7 mouse cellular contexts compared by ENCODE assay signal in genomic region chr5:121948302-121949049, GRCm38 (mm10).
DNase-seq lines count a peak whose midpoint lies in the region; ATAC-seq and TF ChIP-seq lines count a peak whose summit lies in the region.

No protein-coding gene starts in this region.

- H3K4me2 ChIP-seq in forebrain, embryonic 11.5 days (ENCODE audit: low read depth, low read length, severe bottlenecking) = peak overlapping the region; percentile 61
- peak overlapping the region; percentile 47 for H3K4me2 ChIP-seq in hindbrain, embryonic 14.5 days (replicated peaks)
- H3K4me2 ChIP-seq in limb, embryonic 14.5 days (replicated peaks; ENCODE audit: low read depth, low read length, severe bottlenecking) = peak overlapping the region; percentile 61
- peak overlapping the region; percentile 57 for H3K4me2 ChIP-seq in neural tube, embryonic 11.5 days (ENCODE audit: low read depth)

- ATAC-seq in forebrain, embryonic 11.5 days (replicated peaks; ENCODE audit: low FRiP score) = peak; percentile 79
- ATAC-seq in hindbrain, embryonic 14.5 days (ENCODE audit: low FRiP score) = peak; percentile 72
- peak; percentile 91 for ATAC-seq in limb, embryonic 14.5 days (ENCODE audit: low FRiP score, low read depth)
- peak; percentile 83 for ATAC-seq in neural tube, embryonic 11.5 days (ENCODE audit: insufficient read depth, low FRiP score, low TSS enrichment)

- peak overlapping the region; percentile 62; the same call in 1 of the 2 replicates for H3K27ac ChIP-seq in forebrain, embryonic 11.5 days (ENCODE audit: low read depth, low read length)
- peak overlapping the region; percentile 86 for H3K27ac ChIP-seq in hindbrain, embryonic 14.5 days
- H3K27ac ChIP-seq in limb, embryonic 14.5 days (replicated peaks; ENCODE audit: low read depth, low read length) = peak overlapping the region; percentile 55; the same call in 1 of the 2 replicates
- H3K27ac ChIP-seq in neural tube, embryonic 11.5 days (ENCODE audit: low read depth, low read length) = peak overlapping the region; percentile 80

- TF ChIP-seq POLR2A in limb, embryonic 14.5 days (IDR thresholded peaks at IDR 0.05; ENCODE audit: borderline replicate concordance, extremely low read depth, insufficient read depth, insufficient read length) = no peak

- 5% methylated on average over 44 of the region's 44 CpGs for WGBS in forebrain, embryonic 11.5 days
- WGBS in hindbrain, embryonic 14.5 days = 3% methylated on average over 44 of the region's 44 CpGs
- WGBS in limb, embryonic 14.5 days = under 1% methylated on average over 44 of the region's 44 CpGs
- 2% methylated on average over 44 of the region's 44 CpGs for WGBS in neural tube, embryonic 11.5 days

- H3K4me3 ChIP-seq in forebrain, embryonic 11.5 days (ENCODE audit: low read depth, low read length) = peak overlapping the region; percentile 24
- peak overlapping the region; percentile 8 for H3K4me3 ChIP-seq in hindbrain, embryonic 14.5 days (replicated peaks; ENCODE audit: low read length)
- H3K4me3 ChIP-seq in limb, embryonic 14.5 days (replicated peaks; ENCODE audit: low read length) = peak overlapping the region; percentile 32
- H3K4me3 ChIP-seq in neural tube, embryonic 11.5 days (ENCODE audit: low read depth, low read length) = peak overlapping the region; percentile 20

- DNase-seq in R1 (ENCODE audit: low read depth, low spot score) = peak; percentile 34
- DNase-seq in brain, adult 2 months (ENCODE audit: low read depth, low spot score) = peak; percentile 60
- peak; percentile 85 for DNase-seq in forebrain, embryonic 11.5 days (ENCODE audit: low spot score)
- DNase-seq in hindbrain, embryonic 14.5 days (ENCODE audit: low spot score) = peak; percentile 85
- peak; percentile 88 for DNase-seq in limb, embryonic 14.5 days (ENCODE audit: low spot score)
- DNase-seq in neural tube, embryonic 11.5 days (ENCODE audit: low spot score) = peak; percentile 89
- no peak for DNase-seq in spleen, adult 18-20 months

- H3K9ac ChIP-seq in forebrain, embryonic 11.5 days (ENCODE audit: low read length) = peak overlapping the region; percentile 44
- peak overlapping the region; percentile 45 for H3K9ac ChIP-seq in hindbrain, embryonic 14.5 days
- H3K9ac ChIP-seq in limb, embryonic 14.5 days (ENCODE audit: low read depth, low read length, severe bottlenecking) = peak overlapping the region; percentile 46
- peak overlapping the region; percentile 44 for H3K9ac ChIP-seq in neural tube, embryonic 11.5 days (ENCODE audit: low read length)

- H3K9me3 ChIP-seq in forebrain, embryonic 11.5 days (ENCODE audit: control insufficient read depth, low read length) = no peaks in the 10 kb centered on the region
- no peaks in the 10 kb centered on the region for H3K9me3 ChIP-seq in hindbrain, embryonic 14.5 days (ENCODE audit: control insufficient read depth, low read length)
- no peaks in the 10 kb centered on the region for H3K9me3 ChIP-seq in limb, embryonic 14.5 days (ENCODE audit: control insufficient read depth, low read length)
- no peaks in the 10 kb centered on the region for H3K9me3 ChIP-seq in neural tube, embryonic 11.5 days (ENCODE audit: control insufficient read depth, low read length)

- no peaks in the 10 kb centered on the region for H3K36me3 ChIP-seq in forebrain, embryonic 11.5 days (ENCODE audit: control insufficient read depth, insufficient read depth, low read length)
- H3K36me3 ChIP-seq in hindbrain, embryonic 14.5 days (replicated peaks; ENCODE audit: control insufficient read depth, insufficient read depth) = no peaks in the 10 kb centered on the region
- H3K36me3 ChIP-seq in limb, embryonic 14.5 days (ENCODE audit: control insufficient read depth, insufficient read depth, low read length) = no peaks in the 10 kb centered on the region
- H3K36me3 ChIP-seq in neural tube, embryonic 11.5 days (ENCODE audit: control insufficient read depth, insufficient read depth, low read length) = no peaks in the 10 kb centered on the region

- H3K4me1 ChIP-seq in forebrain, embryonic 11.5 days (replicated peaks; ENCODE audit: control insufficient read depth, insufficient read depth, low read length) = peaks cover 11% of the 10 kb centered on the region; the same call in 1 of the 2 replicates
- H3K4me1 ChIP-seq in hindbrain, embryonic 14.5 days (replicated peaks; ENCODE audit: control insufficient read depth, insufficient read depth, low read length) = peaks cover 39% of the 10 kb centered on the region
- H3K4me1 ChIP-seq in limb, embryonic 14.5 days (ENCODE audit: control insufficient read depth, insufficient read depth, low read length) = peaks cover 16% of the 10 kb centered on the region
- peaks cover 29% of the 10 kb centered on the region for H3K4me1 ChIP-seq in neural tube, embryonic 11.5 days (ENCODE audit: control insufficient read depth, insufficient read depth, low read length)

- H3K27me3 ChIP-seq in forebrain, embryonic 11.5 days (ENCODE audit: control insufficient read depth, insufficient read depth, low read length) = no peaks in the 10 kb centered on the region
- H3K27me3 ChIP-seq in hindbrain, embryonic 14.5 days (ENCODE audit: control insufficient read depth, insufficient read depth, low read length) = no peaks in the 10 kb centered on the region
- H3K27me3 ChIP-seq in limb, embryonic 14.5 days (ENCODE audit: control insufficient read depth, insufficient read depth, low read length) = no peaks in the 10 kb centered on the region
- H3K27me3 ChIP-seq in neural tube, embryonic 11.5 days (ENCODE audit: control insufficient read depth, insufficient read depth, low read length) = no peaks in the 10 kb centered on the region

Comparison
In these comparisons a context has a peak if more than half of its experiments do, and no peak if none do; other contexts are left out.
1. DNase-seq: peak in R1 (single experiment), brain, adult 2 months (single experiment), forebrain, embryonic 11.5 days (single experiment), hindbrain, embryonic 14.5 days (single experiment), limb, embryonic 14.5 days (single experiment) and neural tube, embryonic 11.5 days (single experiment); none in spleen, adult 18-20 months (0 of 2).
2. Peak in every context shown above with its lines, with median percentiles within 50 percentile points of each other: ATAC-seq, H3K27ac ChIP-seq, H3K4me2 ChIP-seq, H3K4me3 ChIP-seq and H3K9ac ChIP-seq.